Mouse (Mus musculus): ENCODE results near the gene Ccdc130. TPM values are rescaled to one million over a fixed set of nuclear protein-coding genes. Genes with fewer than 3 reads are reported as not detected.
A peak's percentile ranks its signal among the peaks of the same experiment; 100 is the strongest.

Ccdc130 gene
- polyA plus RNA-seq, 1 experiment from 2014 or later, result 18.5 TPM

GRCm38 (mm10) chr8:84256822-84257610, 13.2 kb downstream of the Ccdc130 start, which contains the start of gene Mri1:
TSS of gene Mri1 (minus strand) at chr8:84257326.
- H3K4me2 ChIP-seq, result peak within 1 kb of the TSS; percentile 97
- under 1% methylated on average over 64 of the region's 64 CpGs for WGBS
- H3K9ac ChIP-seq, result peak within 1 kb of the TSS; percentile 72
- DNase-seq, result peak; percentile 98
- ATAC-seq (ENCODE audit: insufficient read depth), result peak; percentile 90
- H3K36me3 ChIP-seq (ENCODE audit: insufficient read depth), result peaks cover 71% of the 10 kb centered on the region
- H3K4me3 ChIP-seq (ENCODE audit: low read depth, low read length), result peak within 1 kb of the TSS; percentile 80
- H3K27ac ChIP-seq (ENCODE audit: low read depth), result peak within 1 kb of the TSS; percentile 87
- H3K27me3 ChIP-seq (ENCODE audit: insufficient read depth, low read length), result no peaks in the 10 kb centered on the region
- peaks cover 4% of the 10 kb centered on the region; the same call in 1 of the 2 replicates for H3K4me1 ChIP-seq (ENCODE audit: insufficient read depth)
- H3K9me3 ChIP-seq (ENCODE audit: low read depth, low read length), result no peaks in the 10 kb centered on the region
- TF ChIP-seq CTCF (IDR thresholded peaks at IDR 0.05; ENCODE audit: low read depth), result 0 out of 2 replicates have a peak, but pooled peaks have one; percentile 10

DNA sequence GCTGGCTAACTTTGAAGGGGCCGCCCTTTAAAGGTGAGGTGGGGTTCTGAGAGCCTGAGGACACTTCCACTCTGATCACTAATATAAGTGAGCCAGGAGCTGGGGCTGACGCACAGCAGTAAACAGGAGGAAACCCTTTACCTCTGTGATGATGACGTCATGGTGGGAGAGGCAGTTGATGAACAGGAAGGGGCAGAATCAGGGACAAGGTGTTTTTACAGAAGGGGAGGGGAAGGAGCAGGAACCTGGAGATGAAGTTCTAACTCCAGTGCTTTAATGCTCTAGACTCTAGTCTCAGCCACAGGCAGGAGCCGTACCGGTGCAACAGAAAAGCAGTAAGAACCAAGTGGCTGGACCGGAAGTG, 13.7 kb downstream of the Ccdc130 start:
- ATAC-seq (ENCODE audit: insufficient read depth) (peak; percentile 15), DNase-seq (peak; percentile 44)
- TF ChIP-seq CTCF (IDR thresholded peaks at IDR 0.05; ENCODE audit: low read depth), result no peak
- no peaks in the 10 kb centered on the region for H3K9me3 ChIP-seq (ENCODE audit: low read depth, low read length)
- peak overlapping the region; percentile 72 for H3K9ac ChIP-seq
- 12% methylated on average over 6 of the region's 6 CpGs for WGBS
- peak overlapping the region; percentile 80 for H3K4me3 ChIP-seq (ENCODE audit: low read depth, low read length)
- H3K36me3 ChIP-seq (ENCODE audit: insufficient read depth), result peaks cover 71% of the 10 kb centered on the region
- peak overlapping the region; percentile 97 for H3K4me2 ChIP-seq
- peak overlapping the region; percentile 87 for H3K27ac ChIP-seq (ENCODE audit: low read depth)
- peaks cover 4% of the 10 kb centered on the region; the same call in 1 of the 2 replicates for H3K4me1 ChIP-seq (ENCODE audit: insufficient read depth)
- H3K27me3 ChIP-seq (ENCODE audit: insufficient read depth, low read length), result no peaks in the 10 kb centered on the region

GRCm38 (mm10) chr8:84255858-84256257, 14.3 kb downstream of the Ccdc130 start:
- DNase-seq (no peak), ATAC-seq (ENCODE audit: insufficient read depth) (no peak)
- Histone ChIP-seq H3K36me3 (ENCODE audit: insufficient read depth) (peaks cover 71% of the 10 kb centered on the region), H3K27ac (ENCODE audit: low read depth) (no peak overlapping the region), H3K27me3 (ENCODE audit: insufficient read depth, low read length) (no peaks in the 10 kb centered on the region), H3K4me2 (peak overlapping the region; percentile 97), H3K4me3 (ENCODE audit: low read depth, low read length) (peak overlapping the region; percentile 80; the same call in 1 of the 2 replicates), H3K9me3 (ENCODE audit: low read depth, low read length) (no peaks in the 10 kb centered on the region), H3K4me1 (ENCODE audit: insufficient read depth) (peaks cover 4% of the 10 kb centered on the region; the same call in 1 of the 2 replicates), H3K9ac (no peak overlapping the region)
- TF ChIP-seq CTCF (IDR thresholded peaks at IDR 0.05; ENCODE audit: low read depth), result no peak
- 79% methylated on average over 3 of the region's 3 CpGs for WGBS

DNA sequence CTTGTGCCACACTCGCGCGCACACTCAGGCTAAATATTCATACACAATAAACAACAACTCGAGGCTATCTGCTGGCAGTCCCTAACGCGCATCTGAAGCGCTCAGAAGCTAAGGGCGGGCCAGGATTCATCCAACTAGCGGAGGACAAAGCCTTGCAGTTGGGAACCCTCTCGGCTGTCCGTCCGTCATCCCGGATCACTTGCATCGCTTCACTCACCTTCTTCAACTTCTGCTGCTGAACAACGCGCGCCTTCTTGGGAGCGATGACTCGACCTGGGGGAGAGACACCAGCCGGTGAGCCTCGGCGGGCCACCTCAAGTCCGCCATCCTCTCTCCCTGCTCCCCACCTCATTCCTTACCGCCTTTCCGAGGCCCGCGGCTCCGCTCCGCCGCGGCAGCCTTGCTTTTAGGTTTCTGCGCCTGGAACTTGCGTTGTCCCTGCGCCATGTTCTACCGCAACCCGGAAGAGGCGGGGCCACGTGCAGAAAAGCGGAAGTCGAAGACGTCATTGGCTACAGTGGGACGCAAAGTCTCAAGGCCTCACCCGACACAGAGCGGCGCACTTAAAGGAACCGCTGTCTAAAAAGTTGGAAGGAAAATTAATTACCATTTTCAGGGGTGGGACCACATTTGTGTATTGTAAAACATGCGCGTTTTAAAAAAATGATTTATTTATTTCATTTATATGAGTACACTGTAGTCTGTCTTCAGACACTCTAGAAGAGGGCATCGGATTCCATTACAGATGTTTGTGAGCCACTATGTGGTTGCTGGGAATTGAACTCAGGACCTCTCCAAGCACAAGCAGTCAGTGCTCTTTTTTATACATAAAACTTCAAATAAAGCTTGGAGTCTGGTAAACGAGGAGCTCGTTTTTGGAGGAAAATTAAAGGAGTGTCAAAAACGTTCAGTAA, 20.7 kb downstream of the Ccdc130 start, which contains the start of gene D8Ertd738e:
Gene D8Ertd738e (minus strand): TSS at position 463 of the 914 bp plus-strand sequence.
- Histone ChIP-seq H3K36me3 (ENCODE audit: insufficient read depth) (peaks cover 74% of the 10 kb centered on the region), H3K4me3 (ENCODE audit: low read depth, low read length) (peak within 1 kb of the TSS; percentile 76), H3K4me2 (peak within 1 kb of the TSS; percentile 77), H3K4me1 (ENCODE audit: insufficient read depth) (no peaks in the 10 kb centered on the region), H3K27ac (ENCODE audit: low read depth) (peak within 1 kb of the TSS; percentile 80; the same call in 1 of the 2 replicates), H3K9me3 (ENCODE audit: low read depth, low read length) (no peaks in the 10 kb centered on the region), H3K9ac (peak within 1 kb of the TSS; percentile 87), H3K27me3 (ENCODE audit: insufficient read depth, low read length) (no peaks in the 10 kb centered on the region)
- no peak for TF ChIP-seq CTCF (IDR thresholded peaks at IDR 0.05; ENCODE audit: low read depth)
- 3% methylated on average over 52 of the region's 52 CpGs for WGBS
- peak; percentile 98 for DNase-seq
- peak; percentile 93 for ATAC-seq (ENCODE audit: insufficient read depth)

DNA sequence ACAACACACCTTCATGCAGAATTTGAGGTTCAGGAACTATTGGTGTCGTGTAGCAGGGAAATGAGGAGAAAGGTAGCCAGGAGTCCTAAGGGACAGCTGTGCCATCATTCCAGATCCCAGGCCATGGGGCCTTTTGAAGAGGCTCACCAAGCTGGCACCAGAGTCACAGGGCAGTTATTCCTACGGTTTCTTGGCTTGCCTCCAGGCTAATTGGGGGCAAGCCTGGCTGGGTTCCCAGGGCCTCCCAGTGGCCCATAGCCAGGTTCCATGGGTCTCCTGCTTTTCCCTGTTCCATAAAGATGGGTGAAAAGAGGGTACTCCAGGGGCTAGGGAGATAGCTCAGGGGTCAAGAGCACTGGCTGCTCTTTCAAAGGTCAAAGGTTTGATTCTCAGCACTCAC, 28.4 kb downstream of the Ccdc130 start:
- H3K9ac ChIP-seq, result no peak overlapping the region
- H3K4me3 ChIP-seq (ENCODE audit: low read depth, low read length), result no peak overlapping the region
- no peak for TF ChIP-seq CTCF (IDR thresholded peaks at IDR 0.05; ENCODE audit: low read depth)
- no peaks in the 10 kb centered on the region for H3K9me3 ChIP-seq (ENCODE audit: low read depth, low read length)
- DNase-seq (no peak), ATAC-seq (ENCODE audit: insufficient read depth) (no peak)
- no peak overlapping the region for H3K4me2 ChIP-seq
- 0 out of 2 replicates have a peak, but pooled peaks cover 2% of the 10 kb centered on the region for H3K4me1 ChIP-seq (ENCODE audit: insufficient read depth)
- H3K27me3 ChIP-seq (ENCODE audit: insufficient read depth, low read length), result no peaks in the 10 kb centered on the region
- WGBS, result 60% methylated on average over 2 of the region's 2 CpGs
- H3K27ac ChIP-seq (ENCODE audit: low read depth), result no peak overlapping the region
- peaks cover 25% of the 10 kb centered on the region for H3K36me3 ChIP-seq (ENCODE audit: insufficient read depth)

- Histone ChIP-seq H3K9ac (no peak overlapping the region), H3K27ac (ENCODE audit: low read depth) (no peak overlapping the region), H3K4me3 (ENCODE audit: low read depth, low read length) (no peak overlapping the region), H3K4me1 (ENCODE audit: insufficient read depth) (0 out of 2 replicates have a peak, but pooled peaks cover 3% of the 10 kb centered on the region), H3K36me3 (ENCODE audit: insufficient read depth) (peaks cover 18% of the 10 kb centered on the region), H3K9me3 (ENCODE audit: low read depth, low read length) (no peaks in the 10 kb centered on the region), H3K4me2 (no peak overlapping the region), H3K27me3 (ENCODE audit: insufficient read depth, low read length) (no peaks in the 10 kb centered on the region)
- no peak for TF ChIP-seq CTCF (IDR thresholded peaks at IDR 0.05; ENCODE audit: low read depth)
- DNase-seq (no peak), ATAC-seq (ENCODE audit: insufficient read depth) (no peak)
- 36% methylated on average over 6 of the region's 6 CpGs for WGBS
These were observed 29.0 kb downstream of the Ccdc130 start for GRCm38 (mm10) chr8:84241167-84241566.
